Mouse (Mus musculus) lung, postnatal 0 days (tissue): Measurements from ENCODE around the gene S100a2.

Experiments used
- CTCF ChIP-seq: IDR thresholded peaks from 2 replicates; pipeline ENCODE4 v1.5.1; 2016; ENCODE audit warnings: antibody characterized with exemption, mild to moderate bottlenecking
- EP300 ChIP-seq: IDR thresholded peaks from 2 replicates; pipeline ENCODE4 v1.6.1; 2016; ENCODE audit warnings: antibody characterized with exemption, mild to moderate bottlenecking, control low read depth

- TF ChIP-seq CTCF = no peak
- no peak for TF ChIP-seq EP300
These were observed 6.2 kb upstream of the S100a2 start for GRCm38 (mm10) chr3:90583893-90584292.
